Mouse (Mus musculus): ENCODE measurements at regions not wholly inside any gene's neighbourhood (a gene's known extent, or its start where the extent isn't known, plus 50 kb on each side); places are given as distances from the start of the nearest gene placed in this dataset.
A peak's percentile ranks its signal among the peaks of the same experiment; 100 is the strongest.

DNA sequence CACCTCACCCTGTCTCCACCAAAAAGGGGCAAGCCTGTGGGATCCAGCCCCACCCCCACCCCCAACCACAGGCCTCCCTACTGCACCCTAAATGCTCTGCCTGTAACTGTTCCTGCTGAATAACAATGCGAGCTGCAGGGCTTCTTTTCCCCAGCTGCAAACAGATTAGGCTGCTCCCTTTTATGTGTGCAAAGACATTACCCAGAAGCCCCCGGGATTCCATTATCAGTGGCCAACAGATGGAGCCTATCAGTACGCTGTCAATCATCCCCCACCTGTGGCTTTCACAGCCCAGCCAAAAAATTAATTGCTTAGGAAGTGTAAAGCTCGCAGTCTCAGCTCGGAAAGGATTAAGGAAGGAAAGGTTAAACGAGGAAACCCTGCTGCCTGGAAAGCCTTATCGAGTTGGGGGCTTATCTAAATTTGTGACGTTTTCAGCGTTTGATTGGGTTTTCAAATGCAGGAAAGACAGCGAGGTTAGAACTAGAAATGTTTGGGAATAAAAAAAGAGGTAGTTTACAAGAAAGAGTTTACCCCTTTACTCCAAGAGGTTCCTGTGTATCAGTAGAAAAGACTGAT, 263.2 kb upstream of the Myo3a start (continued):
- TF ChIP-seq SMC3 (IDR thresholded peaks at IDR 0.05; ENCODE audit: low read depth, low read length) (no peak; the same call in 1 of the 2 replicates), ELF1 (IDR thresholded peaks at IDR 0.05; ENCODE audit: low read depth, low read length) (peak; percentile 56), TCF12 (IDR thresholded peaks at IDR 0.05; ENCODE audit: low read depth, low read length) (peak; percentile 99), BHLHE40 (IDR thresholded peaks at IDR 0.05; ENCODE audit: borderline replicate concordance, low read depth, low read length) (peak; percentile 54; the same call in 1 of the 2 replicates), MYC (IDR thresholded peaks at IDR 0.05; ENCODE audit: low read depth, low read length) (0 out of 2 replicates have a peak, but pooled peaks have one; percentile 18), ZKSCAN1 (IDR thresholded peaks at IDR 0.05; ENCODE audit: low read depth, low read length) (no peak), POLR2A (IDR thresholded peaks at IDR 0.05; ENCODE audit: control insufficient read depth in 1 of 2, insufficient read depth in 1 of 2, low read depth in 1 of 2, low read length in 2 of 2, poor library complexity in 1 of 2) (peak in 1 of 2 experiments; percentile 73; a peak in 2 of 4 replicates), MAZ (IDR thresholded peaks at IDR 0.05; ENCODE audit: low read depth, low read length) (0 out of 2 replicates have a peak, but pooled peaks have one; percentile 40), POLR2AphosphoS5 (IDR thresholded peaks at IDR 0.05; ENCODE audit: borderline replicate concordance, low read depth, low read length) (no peak), MAFK (IDR thresholded peaks at IDR 0.05; ENCODE audit: borderline replicate concordance, low read depth, low read length) (peak; percentile 87; the same call in 1 of the 2 replicates), HCFC1 (IDR thresholded peaks at IDR 0.05; ENCODE audit: low read depth, low read length) (peak; percentile 65; the same call in 1 of the 2 replicates), SIN3A (IDR thresholded peaks at IDR 0.05; ENCODE audit: low read length) (peak; percentile 87), ZC3H11A (IDR thresholded peaks at IDR 0.05; ENCODE audit: low read depth, low read length) (peak; percentile 15; the same call in 1 of the 2 replicates), RCOR1 (IDR thresholded peaks at IDR 0.05; ENCODE audit: low read depth, low read length) (peak; percentile 98), USF1 (IDR thresholded peaks at IDR 0.05; ENCODE audit: low read depth, low read length) (no peak)

DNA sequence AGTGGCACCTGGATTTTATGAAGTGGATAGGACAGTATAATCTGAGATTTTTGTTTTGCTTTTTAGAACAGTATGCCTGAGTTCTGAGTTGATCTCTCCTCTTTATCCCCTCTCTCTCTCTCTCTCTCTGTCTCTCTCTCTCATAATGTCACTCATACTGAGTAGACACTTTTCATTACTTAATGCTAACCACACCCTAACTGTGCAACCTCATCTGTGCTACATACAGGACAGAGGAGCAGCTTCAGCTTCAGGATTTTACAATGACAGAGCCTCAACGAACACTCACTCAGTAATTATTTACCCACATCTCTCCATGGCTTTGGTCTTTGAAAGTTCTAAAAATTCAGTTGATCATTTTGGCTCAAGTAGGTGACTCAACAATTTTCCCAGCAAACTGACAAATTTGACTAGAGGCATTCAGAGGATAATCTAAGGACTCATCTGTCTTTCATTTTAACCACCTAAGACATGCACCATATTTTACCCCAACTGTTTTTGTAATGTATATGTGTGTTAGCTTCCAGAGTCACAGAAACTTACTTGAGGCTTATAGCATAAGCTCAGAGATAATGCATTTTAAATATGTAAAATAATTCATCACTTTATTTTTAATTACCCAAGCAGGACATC, 256.4 kb upstream of the Myo3a start:
- no peak for DNase-seq (ENCODE audit: low read depth, low spot score)
- TF ChIP-seq EP300 (IDR thresholded peaks at IDR 0.05; ENCODE audit: low read depth in 1 of 2, low read length in 2 of 2) (peak in 1 of 2 experiments; percentile 51; a peak in 3 of 4 replicates), POLR2AphosphoS5 (IDR thresholded peaks at IDR 0.05; ENCODE audit: borderline replicate concordance, low read depth, low read length) (no peak), GATA1 (IDR thresholded peaks at IDR 0.05; ENCODE audit: low read depth, low read length) (no peak), CHD1 (IDR thresholded peaks at IDR 0.05; ENCODE audit: low read depth, low read length) (no peak)
- Histone ChIP-seq H3K27me3 (ENCODE audit: control insufficient read depth in 1 of 2, insufficient read depth in 2 of 2, low read length in 2 of 2) (no peaks in the 10 kb centered on the region), H3K9me3 (replicated peaks; ENCODE audit: insufficient read depth, low read length) (no peaks in the 10 kb centered on the region), H3K79me2 (ENCODE audit: control insufficient read depth, insufficient read depth, low read length, poor library complexity) (no peaks in the 10 kb centered on the region), H3K4me1 (ENCODE audit: control insufficient read depth in 1 of 2, insufficient read depth in 2 of 2, low read length in 2 of 2) (peaks cover 0 to 15% of the 10 kb centered on the region in 2 experiments; a peak in 1 of 4 replicates), H3K36me3 (ENCODE audit: control insufficient read depth in 1 of 2, insufficient read depth in 2 of 2, low read length in 2 of 2) (peaks cover 0 to 3% of the 10 kb centered on the region in 2 experiments; a peak in 1 of 4 replicates), H3K27ac (ENCODE audit: control insufficient read depth, low read depth, low read length) (no peak overlapping the region), H3K9ac (ENCODE audit: control insufficient read depth, low read depth, low read length, poor library complexity, severe bottlenecking) (no peak overlapping the region), H3K4me3 (ENCODE audit: control insufficient read depth in 1 of 2, insufficient read depth in 1 of 2, low read depth in 2 of 2, low read length in 2 of 2) (no peak overlapping the region)

Measured in MEL (cell line).